Mouse (Mus musculus) stomach, embryonic 15.5 days (tissue): ENCODE results near the gene Chia1. TPM values are rescaled to one million over a fixed set of nuclear protein-coding genes. Genes with fewer than 3 reads are reported as not detected.
A peak's percentile ranks its signal among the peaks of the same experiment; 100 is the strongest.
"Not testable (repeated sequence)": the region's sequence is repeated elsewhere in the genome, so short reads cannot be mapped to it uniquely, and the experiment has no call there.

Source experiments
- ATAC-seq: fragments of 200-750 bp; cut with Nextera tagmentation; 2 replicates; pipeline ENCODE4 v1.8.0; 2017; ENCODE audit warnings: low read depth, moderate number of reproducible peaks, moderate TSS enrichment; ENCODE audit not compliant: insufficient read depth, low FRiP score
- H3K27ac ChIP-seq: fragments of 300-500 bp; sonication (generic); 2 replicates; pipeline ENCODE4 v1.5.1; 2015; ENCODE audit warnings: mild to moderate bottlenecking, inconsistent platforms
- H3K27me3 ChIP-seq: fragments of 300-500 bp; sonication (generic); replicated peaks from 2 replicates; pipeline ENCODE4 v1.6.1; 2015; ENCODE audit warnings: inconsistent platforms
- H3K36me3 ChIP-seq: fragments of 300-500 bp; sonication (generic); 2 replicates; pipeline ENCODE4 v1.6.1; 2015; ENCODE audit warnings: inconsistent platforms
- H3K4me1 ChIP-seq: fragments of 300-500 bp; sonication (generic); 2 replicates; pipeline ENCODE4 v1.6.1; 2015; ENCODE audit warnings: inconsistent platforms
- H3K4me2 ChIP-seq: fragments of 300-500 bp; sonication (generic); 2 replicates; pipeline ENCODE4 v1.6.1; 2015; ENCODE audit warnings: mild to moderate bottlenecking, inconsistent platforms
- H3K4me3 ChIP-seq: fragments of 300-500 bp; sonication (generic); replicated peaks from 2 replicates; pipeline ENCODE4 v1.5.1; 2015; ENCODE audit warnings: inconsistent platforms
- H3K9ac ChIP-seq: fragments of 300-500 bp; sonication (generic); 2 replicates; pipeline ENCODE4 v1.6.1; 2015; ENCODE audit warnings: inconsistent platforms
- H3K9me3 ChIP-seq: fragments of 300-500 bp; sonication (generic); 2 replicates; pipeline ENCODE4 v1.6.1; 2016; ENCODE audit warnings: inconsistent platforms
- WGBS: fragments of 180-500 bp; shearing (Covaris S2); methylation state at CpG from one replicate; pipeline ENCODE4 v1.1.7; 2015; 5-methylcytosine and 5-hydroxymethylcytosine counted together
- polyA plus RNA-seq: library from polyadenylated mRNA; unstranded; fragments of >200 nt; fragmentation: Nextera tagmentation; extraction: Ambion mirVana; gene quantifications from 2 replicates; pipeline ENCODE4 v1.2.1, GENCODE M21; 2015

Chia1 gene
- 0.10 and 0.24 TPM in 2 replicates for polyA plus RNA-seq

DNA sequence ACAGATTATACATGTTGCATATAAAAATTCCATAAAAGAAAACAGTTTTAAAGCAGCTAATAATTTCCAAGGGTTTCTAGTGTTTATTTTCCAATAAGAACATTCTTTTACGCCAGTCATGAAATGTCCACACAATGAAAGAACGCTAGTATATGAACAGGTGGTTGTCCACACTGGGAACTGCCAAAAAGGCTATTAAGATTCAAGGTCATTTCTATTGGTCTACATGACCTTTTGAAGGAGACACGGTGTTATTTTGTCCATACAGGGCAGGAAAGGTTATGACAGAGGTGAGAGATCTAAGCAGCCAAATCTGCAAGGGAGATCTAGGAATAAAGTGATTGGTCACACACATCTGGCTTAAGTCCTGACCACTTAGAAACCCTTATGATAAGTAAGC is at the start of gene Chia1:
Gene Chia1, plus strand, starts transcription at position 301 of the 400 bp plus-strand sequence.
- Histone ChIP-seq H3K9ac (no peak within 1 kb of the TSS), H3K4me1 (no peaks in the 10 kb centered on the region), H3K27me3 (no peaks in the 10 kb centered on the region), H3K4me2 (no peak within 1 kb of the TSS), H3K9me3 (no peaks in the 10 kb centered on the region), H3K36me3 (no peaks in the 10 kb centered on the region), H3K4me3 (no peak within 1 kb of the TSS), H3K27ac (no peak within 1 kb of the TSS)
- 76% methylated on average over 3 of the region's 3 CpGs for WGBS
- no peak for ATAC-seq

DNA sequence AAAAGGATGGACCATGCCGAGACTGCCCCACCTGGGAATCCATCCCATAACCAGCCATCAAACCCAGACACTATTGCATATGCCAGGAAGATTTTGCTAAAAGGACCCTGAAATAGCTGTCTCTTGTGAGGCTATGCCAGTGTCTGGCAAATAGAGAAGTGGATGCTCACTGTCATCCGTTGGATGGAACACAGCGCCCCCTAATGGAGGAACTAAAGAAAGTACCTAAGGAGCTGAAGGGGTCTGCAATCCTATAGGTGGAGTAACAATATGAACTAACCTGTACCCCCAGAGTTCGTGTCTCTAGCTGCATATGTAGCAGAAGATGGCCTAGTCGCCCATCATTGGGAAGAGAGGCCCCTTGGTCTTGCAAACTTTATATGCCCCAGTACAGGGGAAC is 45.3 kb upstream of the Chia1 start:
- not testable (repeated sequence) for H3K4me1 ChIP-seq, ATAC-seq, H3K27me3 ChIP-seq, H3K9ac ChIP-seq, H3K4me3 ChIP-seq, H3K36me3 ChIP-seq, H3K27ac ChIP-seq, H3K4me2 ChIP-seq, H3K9me3 ChIP-seq
- WGBS: 35% methylated on average over 5 of the region's 5 CpGs

DNA sequence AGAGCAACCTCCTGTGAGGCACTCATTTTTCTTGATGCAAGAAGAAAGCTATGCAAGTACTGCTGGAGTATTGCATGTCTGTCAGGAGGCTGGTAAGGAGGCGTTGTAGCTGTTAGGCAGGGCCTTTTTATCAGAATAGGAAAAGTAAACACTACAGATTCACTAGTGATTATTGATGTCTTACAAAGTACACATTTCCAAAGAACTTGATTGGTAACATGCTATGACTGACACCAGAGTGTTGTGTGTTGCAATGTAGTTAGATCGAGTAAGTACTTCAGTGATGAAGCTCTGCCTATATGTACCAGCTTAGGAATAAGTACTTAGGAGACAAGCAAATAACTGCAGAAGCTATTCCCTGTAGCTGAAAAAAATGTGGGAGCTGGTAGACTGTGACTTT is 42.0 kb upstream of the Chia1 start:
- H3K9me3 ChIP-seq: no peaks in the 10 kb centered on the region
- H3K27ac ChIP-seq: no peak overlapping the region
- 57% methylated on average over 2 of the region's 2 CpGs for WGBS
- ATAC-seq: no peak
- no peak overlapping the region for H3K4me3 ChIP-seq
- H3K9ac ChIP-seq: no peak overlapping the region
- H3K27me3 ChIP-seq: no peaks in the 10 kb centered on the region
- no peaks in the 10 kb centered on the region for H3K36me3 ChIP-seq
- no peak overlapping the region for H3K4me2 ChIP-seq
- no peaks in the 10 kb centered on the region for H3K4me1 ChIP-seq

DNA sequence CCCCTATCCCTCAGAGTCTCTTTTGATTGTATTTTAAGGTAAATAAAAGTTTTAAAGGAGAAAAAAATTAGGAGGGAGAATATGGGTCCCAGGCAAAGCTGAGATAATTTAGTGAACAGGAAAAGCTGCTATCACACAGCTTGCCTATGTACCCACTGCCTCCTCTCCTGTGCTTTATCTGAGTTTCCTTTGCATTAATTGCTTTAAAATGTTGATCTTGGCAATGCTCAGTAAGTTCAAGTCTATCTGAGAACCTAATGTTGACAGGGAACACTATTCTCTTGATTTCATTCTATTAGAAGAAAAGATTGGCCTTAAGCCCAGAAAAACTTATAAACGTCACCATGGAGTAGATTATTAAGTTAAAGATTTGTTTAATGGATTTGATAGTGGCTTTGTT is 38.2 kb upstream of the Chia1 start:
- H3K4me3 ChIP-seq: no peak overlapping the region
- no peak overlapping the region for H3K9ac ChIP-seq
- WGBS: 35% methylated on average over 1 of the region's 1 CpGs
- no peak overlapping the region for H3K27ac ChIP-seq
- no peaks in the 10 kb centered on the region for H3K36me3 ChIP-seq
- H3K27me3 ChIP-seq: no peaks in the 10 kb centered on the region
- no peaks in the 10 kb centered on the region for H3K4me1 ChIP-seq
- H3K9me3 ChIP-seq: no peaks in the 10 kb centered on the region
- no peak overlapping the region for H3K4me2 ChIP-seq
- peak; percentile 86 for ATAC-seq

DNA sequence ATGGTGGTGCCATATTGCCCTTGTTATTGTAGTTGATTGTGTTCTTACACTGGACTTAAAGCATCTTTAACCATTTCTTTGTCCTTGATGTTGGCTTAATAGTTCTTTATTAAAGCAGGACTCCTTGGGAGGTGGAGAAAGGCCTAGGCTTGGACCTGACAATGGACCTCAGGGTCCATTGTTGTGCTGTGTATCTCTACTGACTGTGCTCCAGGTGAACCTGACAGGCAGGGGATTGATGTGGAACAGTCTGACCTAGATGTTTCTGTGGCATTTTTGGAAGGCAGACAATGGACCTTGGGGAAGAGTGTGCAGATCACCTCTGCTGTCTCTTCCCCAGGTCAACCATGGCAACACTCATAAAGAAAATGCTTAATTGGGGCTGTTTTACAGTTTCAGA is 14.0 kb downstream of the Chia1 start:
- H3K4me1 ChIP-seq: no peaks in the 10 kb centered on the region
- no peak overlapping the region for H3K9ac ChIP-seq
- ATAC-seq: 0 out of 2 replicates have a peak, but pooled peaks have one; percentile 58
- H3K27me3 ChIP-seq: no peaks in the 10 kb centered on the region
- no peak overlapping the region for H3K27ac ChIP-seq
- H3K4me3 ChIP-seq: no peak overlapping the region
- H3K4me2 ChIP-seq: no peak overlapping the region
- no peaks in the 10 kb centered on the region for H3K9me3 ChIP-seq
- no peaks in the 10 kb centered on the region for H3K36me3 ChIP-seq

DNA sequence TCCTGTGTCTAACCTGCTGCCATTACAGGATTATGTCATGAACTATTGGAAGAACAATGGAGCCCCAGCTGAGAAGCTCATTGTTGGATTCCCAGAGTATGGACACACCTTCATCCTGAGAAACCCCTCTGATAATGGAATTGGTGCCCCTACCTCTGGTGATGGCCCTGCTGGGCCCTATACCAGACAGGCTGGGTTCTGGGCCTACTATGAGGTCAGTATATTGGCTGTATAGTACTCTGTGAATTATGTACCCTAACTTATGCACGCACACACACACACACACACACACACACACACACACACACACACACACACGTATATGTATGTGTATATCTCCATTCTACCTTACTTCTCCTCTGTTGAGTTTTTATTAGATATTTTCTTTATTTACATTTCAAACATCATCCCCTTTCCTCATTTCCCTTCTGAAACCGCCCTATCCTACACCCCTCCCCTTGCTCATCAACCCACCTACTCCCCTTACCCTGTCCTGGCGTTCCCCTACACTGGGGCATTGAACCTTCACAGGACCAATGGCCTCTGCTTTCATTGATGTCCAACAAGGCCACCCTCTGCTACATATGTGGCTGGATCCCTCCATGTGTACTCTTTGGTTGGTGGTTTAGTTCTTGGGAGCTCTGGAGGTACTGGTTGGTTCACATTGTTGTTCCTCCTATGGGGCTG is 15.9 kb downstream of the Chia1 start:
- no peaks in the 10 kb centered on the region for H3K36me3 ChIP-seq
- H3K9ac ChIP-seq: no peak overlapping the region
- no peak overlapping the region for H3K27ac ChIP-seq
- no peak overlapping the region for H3K4me3 ChIP-seq
- no peaks in the 10 kb centered on the region for H3K9me3 ChIP-seq
- WGBS: 71% methylated on average over 4 of the region's 4 CpGs
- H3K4me2 ChIP-seq: no peak overlapping the region
- peak; percentile 57; the same call in 1 of the 2 replicates for ATAC-seq
- no peaks in the 10 kb centered on the region for H3K27me3 ChIP-seq
- H3K4me1 ChIP-seq: no peaks in the 10 kb centered on the region

DNA sequence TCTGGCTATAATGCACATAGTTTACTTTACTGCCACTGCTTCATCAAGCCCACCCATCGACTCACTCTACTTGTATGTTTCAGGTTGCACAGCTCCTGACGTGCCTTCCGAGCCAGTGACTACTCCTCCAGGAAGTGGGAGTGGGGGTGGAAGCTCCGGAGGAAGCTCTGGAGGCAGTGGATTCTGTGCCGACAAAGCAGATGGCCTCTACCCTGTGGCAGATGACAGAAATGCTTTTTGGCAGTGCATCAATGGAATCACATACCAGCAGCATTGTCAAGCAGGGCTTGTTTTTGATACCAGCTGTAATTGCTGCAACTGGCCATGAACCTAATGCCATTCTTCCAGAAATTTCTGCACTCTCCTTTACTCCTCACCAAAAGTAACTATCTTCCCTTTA is 18.7 kb downstream of the Chia1 start:
- 69% methylated on average over 5 of the region's 5 CpGs for WGBS
- no peak for ATAC-seq
- H3K4me1 ChIP-seq: no peaks in the 10 kb centered on the region

DNA sequence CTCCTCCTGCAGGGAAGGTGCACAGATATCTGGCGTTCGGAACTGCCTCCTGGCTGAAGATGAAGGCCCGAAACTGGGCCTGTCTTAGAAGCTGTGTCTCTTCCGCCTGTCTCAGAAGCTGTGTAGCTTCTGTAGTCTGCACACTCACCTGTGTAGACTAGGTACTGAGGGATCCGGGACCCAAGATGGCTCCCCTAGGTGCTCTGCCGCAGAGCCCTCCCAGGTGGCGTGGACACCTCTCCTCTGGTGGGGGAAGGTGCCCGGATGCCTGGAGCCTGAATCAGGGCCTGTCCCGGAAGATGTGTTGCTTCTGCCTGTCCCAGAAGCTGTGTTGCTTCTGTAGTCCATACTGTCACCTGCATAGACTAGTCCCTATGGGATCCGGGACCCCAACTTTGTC is 31.1 kb downstream of the Chia1 start:
- Histone ChIP-seq H3K36me3 (no peaks in the 10 kb centered on the region), H3K27me3 (no peaks in the 10 kb centered on the region), H3K4me2 (no peak overlapping the region), H3K4me3 (no peak overlapping the region), H3K9ac (no peak overlapping the region), H3K4me1 (no peaks in the 10 kb centered on the region), H3K9me3 (no peaks in the 10 kb centered on the region), H3K27ac (no peak overlapping the region)
- WGBS: 87% methylated on average over 10 of the region's 10 CpGs
- no peak for ATAC-seq

More for the DNA sequence above, 18.7 kb downstream of the Chia1 start:
- H3K4me3 ChIP-seq: no peak overlapping the region
- H3K36me3 ChIP-seq: no peaks in the 10 kb centered on the region
- no peaks in the 10 kb centered on the region for H3K27me3 ChIP-seq
- H3K4me2 ChIP-seq: no peak overlapping the region
- H3K9me3 ChIP-seq: no peaks in the 10 kb centered on the region
- H3K9ac ChIP-seq: no peak overlapping the region
- no peak overlapping the region for H3K27ac ChIP-seq

DNA sequence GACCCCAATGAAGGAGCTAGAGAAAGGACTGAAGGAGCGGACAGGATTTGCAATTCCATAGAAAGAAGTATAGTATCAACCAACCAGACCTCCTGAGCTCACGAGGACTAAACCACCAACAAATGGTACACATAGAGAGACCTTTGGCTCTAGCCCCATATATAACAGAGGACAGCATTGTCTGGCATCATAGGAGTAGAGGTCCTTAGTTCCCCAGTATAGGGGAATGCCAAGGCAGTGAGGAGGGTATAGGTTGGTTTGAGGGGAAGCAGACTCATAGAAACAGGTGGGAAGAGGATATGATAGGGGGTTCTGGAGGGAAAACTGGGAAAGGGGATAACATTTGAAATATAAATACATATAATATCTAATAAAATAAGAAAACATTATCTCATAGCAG is 41.4 kb downstream of the Chia1 start:
- H3K4me2 ChIP-seq: no peak overlapping the region
- H3K4me3 ChIP-seq: no peak overlapping the region
- H3K4me1 ChIP-seq: no peaks in the 10 kb centered on the region
- no peaks in the 10 kb centered on the region for H3K27me3 ChIP-seq
- no peaks in the 10 kb centered on the region for H3K9me3 ChIP-seq
- H3K36me3 ChIP-seq: no peaks in the 10 kb centered on the region
- WGBS: 85% methylated on average over 2 of the region's 2 CpGs
- no peak overlapping the region for H3K9ac ChIP-seq
- H3K27ac ChIP-seq: no peak overlapping the region
- ATAC-seq: no peak

DNA sequence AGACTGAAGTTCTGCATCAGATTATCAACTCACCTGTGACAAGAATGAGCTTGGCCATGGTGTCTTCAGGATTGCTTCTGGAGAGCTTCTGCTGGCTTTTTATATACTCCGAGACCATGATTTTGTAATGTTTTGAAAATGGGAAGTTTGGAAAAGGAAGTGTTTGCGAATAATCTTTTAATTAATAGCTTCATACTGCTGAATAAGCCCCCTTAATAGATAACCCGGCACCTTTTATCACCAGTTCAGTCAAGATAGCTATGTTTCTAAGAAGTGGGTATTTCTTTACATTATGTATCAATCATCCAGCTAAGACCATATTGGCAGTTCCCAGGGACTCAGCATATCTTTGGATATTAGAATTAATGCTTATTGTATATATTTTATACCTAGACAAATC is 54.4 kb downstream of the Chia1 start, which contains the start of gene Chil3:
Gene Chil3, minus strand, starts transcription at position 101 of the 400 bp plus-strand sequence.
- Histone ChIP-seq H3K4me3 (no peak within 1 kb of the TSS), H3K4me1 (no peaks in the 10 kb centered on the region), H3K36me3 (no peaks in the 10 kb centered on the region), H3K4me2 (no peak within 1 kb of the TSS), H3K27me3 (no peaks in the 10 kb centered on the region), H3K9me3 (no peaks in the 10 kb centered on the region), H3K9ac (no peak within 1 kb of the TSS), H3K27ac (no peak within 1 kb of the TSS)
- ATAC-seq: no peak
- 73% methylated on average over 3 of the region's 3 CpGs for WGBS

DNA sequence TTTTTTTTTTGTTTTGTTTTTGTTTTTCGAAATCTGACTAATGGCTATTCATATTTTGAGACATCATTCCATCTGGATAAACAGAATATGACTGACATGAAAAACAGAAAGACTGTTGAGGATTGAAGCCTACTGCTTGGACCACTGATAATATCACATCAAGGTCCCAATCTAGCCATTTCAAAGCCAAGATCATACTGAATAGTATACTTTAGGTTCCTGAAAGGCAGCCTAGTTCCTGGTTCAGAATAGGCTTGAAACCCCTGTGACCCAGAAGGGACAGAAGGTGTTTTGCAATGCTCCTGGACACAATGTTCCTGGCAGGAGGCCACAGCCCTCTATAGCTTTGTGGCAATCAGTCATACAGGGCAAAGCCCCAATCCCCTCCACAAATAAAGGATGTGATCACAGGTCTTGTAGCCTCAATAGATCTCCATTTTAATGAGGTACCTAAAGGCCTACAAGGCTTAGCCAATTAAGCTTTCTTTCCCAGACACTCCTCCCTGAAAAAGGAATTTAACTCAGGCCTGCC is 57.6 kb downstream of the Chia1 start:
- 40% methylated on average over 1 of the region's 1 CpGs for WGBS
- no peak overlapping the region for H3K4me3 ChIP-seq
- no peak for ATAC-seq
- no peak overlapping the region for H3K4me2 ChIP-seq
- no peaks in the 10 kb centered on the region for H3K4me1 ChIP-seq
- H3K27ac ChIP-seq: no peak overlapping the region
- no peaks in the 10 kb centered on the region for H3K36me3 ChIP-seq
- H3K9ac ChIP-seq: no peak overlapping the region
- H3K27me3 ChIP-seq: no peaks in the 10 kb centered on the region
- no peaks in the 10 kb centered on the region for H3K9me3 ChIP-seq

DNA sequence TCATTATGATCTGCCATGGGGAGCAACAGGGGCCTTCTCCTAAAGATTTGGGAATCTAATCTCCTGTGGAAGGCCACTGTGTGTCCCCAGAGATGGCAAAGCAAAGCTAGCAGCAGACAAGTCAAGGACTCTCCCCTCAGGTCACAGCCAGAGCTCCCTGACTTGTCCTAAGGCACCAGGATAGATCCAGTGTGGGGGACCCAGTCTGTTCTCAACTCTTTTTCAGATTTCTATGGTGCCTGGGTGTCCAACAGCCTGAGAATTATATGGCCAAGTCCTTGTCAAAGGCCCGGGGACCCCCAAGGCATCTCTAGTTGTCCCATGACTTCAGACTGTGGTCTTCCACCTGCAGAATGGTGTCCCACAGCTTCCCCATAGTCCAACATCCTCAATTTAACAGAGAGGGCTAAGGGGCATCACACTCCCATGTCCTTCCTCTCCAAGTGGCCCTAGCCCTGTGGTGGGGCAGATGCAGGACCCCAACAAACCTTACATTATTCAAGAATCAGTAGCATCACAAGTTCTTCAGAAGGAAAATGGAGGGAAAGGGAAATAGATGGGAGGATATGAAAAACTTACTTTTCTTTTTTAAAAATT is 58.2 kb downstream of the Chia1 start:
- ATAC-seq: no peak
- no peak overlapping the region for H3K9ac ChIP-seq
- 79% methylated on average over 1 of the region's 1 CpGs for WGBS
- H3K27me3 ChIP-seq: no peaks in the 10 kb centered on the region
- H3K4me2 ChIP-seq: no peak overlapping the region
- H3K36me3 ChIP-seq: no peaks in the 10 kb centered on the region
- H3K9me3 ChIP-seq: no peaks in the 10 kb centered on the region
- H3K4me3 ChIP-seq: no peak overlapping the region
- H3K4me1 ChIP-seq: no peaks in the 10 kb centered on the region
- H3K27ac ChIP-seq: no peak overlapping the region
